Mouse (Mus musculus) frontal cortex, adult (tissue): ENCODE measurements around the gene Auts2.
"Not testable (repeated sequence)": the region's sequence is repeated elsewhere in the genome, so short reads cannot be mapped to it uniquely, and the experiment has no call there.

Experiments used
- ATAC-seq: cut with Nextera tagmentation; 2 replicates; pipeline ENCODE4 v1.9.2; 2017; ENCODE audit warnings: mild to moderate bottlenecking, moderate library complexity, mixed read lengths; ENCODE audit not compliant: low TSS enrichment

Gene Auts2

DNA sequence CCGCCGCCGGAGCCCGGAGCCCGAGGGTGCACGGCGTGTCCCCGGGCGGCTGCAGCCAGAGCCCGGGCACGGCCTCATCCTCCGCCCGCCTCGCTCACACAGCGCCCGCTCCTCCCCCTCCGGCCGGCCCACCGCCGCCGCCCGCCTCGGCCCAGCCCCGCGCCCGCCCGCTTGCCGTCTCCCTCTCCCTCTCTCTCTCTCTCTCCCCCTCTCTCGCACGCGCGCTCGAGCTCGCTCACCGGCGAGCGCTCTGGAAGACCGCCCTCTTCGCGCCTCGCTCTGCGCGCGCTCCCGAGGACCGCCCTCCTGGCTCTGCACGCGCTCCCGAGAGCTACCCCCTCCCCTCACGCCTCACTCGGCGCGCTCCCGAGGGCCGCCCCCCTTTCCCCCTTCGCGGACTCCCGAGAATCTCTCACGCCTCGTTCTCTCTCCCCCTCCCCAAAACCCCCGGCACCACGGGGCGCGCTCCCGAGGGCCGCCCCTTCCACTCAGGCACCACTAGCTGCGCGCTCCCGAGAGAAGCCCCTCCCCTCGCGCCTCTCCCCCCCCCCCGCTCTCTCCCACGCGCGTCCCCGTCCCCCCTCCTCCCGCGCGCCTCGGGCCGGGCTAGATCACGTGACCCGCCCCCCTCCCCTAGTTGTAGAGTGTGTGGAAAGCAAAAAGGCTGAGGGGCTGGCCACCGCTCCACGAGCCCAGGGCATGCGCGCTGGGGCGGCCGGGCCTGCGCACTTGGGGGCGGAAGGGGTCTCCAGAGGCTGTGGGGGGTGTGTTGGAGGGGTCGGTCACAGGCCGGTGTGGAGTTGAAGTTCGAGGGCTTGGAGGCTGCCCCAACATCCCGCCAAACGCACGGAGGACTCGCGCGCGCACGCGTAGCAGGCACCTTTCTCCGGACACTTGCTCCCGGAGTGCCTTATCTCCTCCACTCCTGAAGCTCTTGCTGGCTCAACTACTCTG lies at the start of gene Auts2:
Gene Auts2, minus strand, starts transcription at position 227 of the 954 bp plus-strand sequence.
- ATAC-seq, result peak; percentile 88

DNA sequence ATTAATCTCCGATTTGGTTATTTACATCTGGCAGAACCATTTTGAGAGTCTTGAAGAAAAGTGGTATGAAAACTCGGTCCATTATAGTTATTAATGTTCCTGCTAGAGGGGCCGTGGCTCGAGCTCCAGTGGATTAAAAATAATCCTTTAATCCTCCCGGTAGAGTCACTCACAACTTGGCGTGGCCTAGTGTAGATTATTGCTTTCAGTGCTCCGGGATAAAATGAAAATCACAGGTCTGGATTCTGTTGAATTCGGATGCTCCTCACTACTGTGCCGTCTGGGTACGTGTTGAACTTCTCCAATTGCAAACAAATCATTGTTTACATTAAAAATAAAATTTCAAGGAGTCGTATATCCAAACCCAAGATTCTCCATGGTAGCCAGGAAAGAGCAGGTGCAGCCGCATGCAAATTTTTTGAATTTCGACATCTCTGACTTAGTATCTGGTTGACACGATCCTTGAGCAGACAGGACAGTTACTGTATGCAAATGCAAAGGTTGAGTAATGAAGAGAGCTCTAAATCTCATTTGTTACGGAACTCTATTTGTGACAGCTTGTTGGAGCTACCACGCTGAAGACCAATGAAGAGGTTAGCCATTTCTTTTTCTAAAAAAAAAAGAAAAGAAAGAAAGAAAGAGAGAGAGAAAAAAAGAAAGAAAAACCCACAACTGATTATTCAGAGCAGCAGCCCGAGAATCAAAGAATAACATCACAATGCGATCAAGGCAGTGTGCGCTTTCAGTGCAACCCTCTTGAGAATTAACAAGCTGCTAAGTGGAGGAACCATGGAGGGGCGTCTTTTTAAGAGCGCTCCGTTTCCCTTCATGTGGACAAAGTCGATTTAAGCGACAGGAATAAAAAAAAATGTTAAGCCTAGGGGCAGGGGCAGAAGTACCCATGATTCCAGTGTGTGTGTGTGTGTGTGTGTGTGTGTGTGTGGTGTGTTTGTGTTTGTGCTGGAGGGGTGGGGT lies 48.9 kb upstream of the Auts2 start:
- no peak for ATAC-seq

DNA sequence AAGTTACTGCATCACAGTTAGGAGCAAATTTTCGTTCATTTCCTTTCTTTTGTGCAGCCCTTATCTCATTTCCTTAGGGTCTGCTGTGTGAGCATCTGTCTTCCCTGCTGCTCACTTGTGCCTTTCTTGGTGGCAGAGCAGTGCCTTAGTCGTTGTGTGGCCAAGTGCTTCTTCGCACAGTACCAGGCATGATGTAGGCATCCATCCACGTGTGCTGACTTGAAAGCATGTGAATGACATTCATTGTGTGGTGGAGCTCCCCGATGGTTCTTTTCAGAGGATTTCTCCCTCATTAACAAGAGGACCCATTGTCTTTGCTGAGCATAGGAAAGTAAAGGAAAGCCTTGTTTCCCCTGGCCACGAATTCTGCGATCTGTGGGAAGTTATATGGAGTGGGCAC lies 36.6 kb upstream of the Auts2 start:
- no peak for ATAC-seq

DNA sequence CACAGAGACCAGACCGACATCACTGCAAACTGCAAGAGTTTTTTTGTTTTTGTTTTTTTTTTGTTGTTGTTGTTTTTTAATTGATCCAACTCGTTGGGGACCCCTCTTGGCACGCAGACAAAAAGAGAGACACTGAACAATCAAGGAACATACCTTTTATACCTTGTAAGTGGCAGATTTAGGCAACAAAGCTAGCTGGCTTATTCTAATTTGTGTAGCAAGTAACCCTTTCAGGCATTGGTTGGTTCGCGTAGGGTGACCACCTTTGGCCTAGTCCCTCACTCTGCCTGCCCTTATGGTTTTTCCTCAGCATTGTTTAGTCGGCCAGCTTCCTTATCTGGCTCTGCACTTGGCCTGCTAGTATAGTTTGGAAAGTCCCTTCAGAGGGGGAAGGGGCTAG lies 17.6 kb upstream of the Auts2 start:
- ATAC-seq, result not testable (repeated sequence)

DNA sequence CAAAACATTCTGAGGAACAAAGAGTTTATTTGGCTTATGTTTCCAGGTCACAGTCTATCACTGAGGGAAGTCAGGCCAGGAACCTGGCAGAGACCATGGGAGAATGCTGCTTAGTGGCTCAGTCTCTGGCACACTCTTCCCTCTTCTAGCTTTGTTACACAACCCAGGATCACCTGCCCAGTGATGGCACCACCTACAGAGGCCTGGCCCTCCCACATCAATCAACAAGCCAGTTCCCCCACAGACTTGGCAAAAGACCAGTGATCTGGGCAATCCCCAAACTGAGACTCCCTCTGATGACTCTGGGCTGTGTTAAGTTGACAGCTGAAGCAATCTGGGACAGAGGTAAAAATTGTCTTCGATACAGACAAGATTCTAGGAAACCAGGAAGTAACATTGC lies 2.6 kb upstream of the Auts2 start:
- no peak for ATAC-seq

DNA sequence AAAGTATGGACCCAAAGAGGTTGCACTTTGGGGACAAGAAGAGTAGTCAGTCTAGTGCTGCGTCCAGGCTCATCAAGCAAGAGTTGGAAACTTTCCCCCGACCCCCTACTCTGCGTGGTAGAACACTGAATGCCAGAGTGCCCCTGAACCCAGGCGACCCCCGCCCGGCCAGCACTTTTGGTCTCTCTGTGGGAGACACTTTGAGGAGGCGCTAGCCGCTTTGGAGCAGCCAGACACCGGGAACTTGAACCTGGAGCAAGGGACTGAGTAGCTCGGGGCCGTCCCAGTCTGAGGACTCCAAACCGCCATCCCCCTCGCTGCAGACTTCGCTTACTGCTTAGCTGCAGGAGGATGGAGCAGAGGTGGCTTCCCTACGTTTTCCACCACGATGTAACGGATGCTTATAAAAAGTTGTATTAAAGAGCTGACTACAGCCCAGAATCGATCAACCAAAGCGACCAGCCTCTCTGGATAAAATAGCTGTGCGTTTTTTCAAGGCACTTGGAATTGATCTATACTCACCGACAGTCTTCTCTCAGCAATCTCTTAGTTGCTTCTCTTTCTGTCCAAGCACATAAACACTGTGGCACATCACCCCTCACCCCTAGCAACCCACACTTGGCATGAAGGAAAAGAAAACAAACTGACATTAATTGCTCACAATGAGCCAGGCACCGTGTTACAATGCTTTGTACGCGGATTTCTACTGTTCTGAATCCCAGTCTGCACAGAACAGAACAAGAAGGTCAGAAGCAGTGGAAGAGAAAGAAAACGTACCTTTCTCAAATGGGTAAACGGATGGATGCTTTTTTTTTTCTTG lies 1.2 kb upstream of the Auts2 start:
- no peak for ATAC-seq

DNA sequence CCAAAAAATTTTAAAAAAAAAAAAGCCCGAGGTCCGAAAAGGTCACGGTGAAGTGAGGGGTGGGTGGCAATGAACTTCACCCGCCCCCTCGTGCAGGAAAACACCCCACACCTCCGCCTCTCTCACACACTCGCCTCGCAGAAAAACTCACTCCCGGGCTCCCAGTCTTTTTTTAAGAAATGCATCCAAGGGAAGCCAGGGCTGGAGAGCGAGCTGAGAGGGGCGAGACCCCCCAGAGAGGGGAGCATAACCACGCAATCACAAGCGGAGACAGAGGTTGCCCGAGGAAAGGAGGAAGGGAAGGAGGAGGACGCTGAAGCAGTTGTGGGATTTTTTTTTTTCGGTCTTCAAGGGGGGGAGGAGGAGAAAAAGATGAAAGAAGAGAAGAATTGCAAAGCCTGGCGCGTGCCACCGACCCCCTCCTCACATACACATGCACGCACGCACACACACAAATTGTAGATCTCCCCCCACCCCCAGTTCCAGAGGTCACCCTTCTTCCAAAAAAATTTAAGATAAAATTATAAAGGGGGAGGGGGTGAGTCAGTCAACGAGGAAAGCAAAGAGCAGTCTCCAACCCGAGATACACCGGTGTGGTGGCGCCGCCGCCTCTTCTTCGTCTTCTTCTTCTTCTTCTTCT lies 643 bp downstream of the Auts2 start:
- no peak for ATAC-seq

DNA sequence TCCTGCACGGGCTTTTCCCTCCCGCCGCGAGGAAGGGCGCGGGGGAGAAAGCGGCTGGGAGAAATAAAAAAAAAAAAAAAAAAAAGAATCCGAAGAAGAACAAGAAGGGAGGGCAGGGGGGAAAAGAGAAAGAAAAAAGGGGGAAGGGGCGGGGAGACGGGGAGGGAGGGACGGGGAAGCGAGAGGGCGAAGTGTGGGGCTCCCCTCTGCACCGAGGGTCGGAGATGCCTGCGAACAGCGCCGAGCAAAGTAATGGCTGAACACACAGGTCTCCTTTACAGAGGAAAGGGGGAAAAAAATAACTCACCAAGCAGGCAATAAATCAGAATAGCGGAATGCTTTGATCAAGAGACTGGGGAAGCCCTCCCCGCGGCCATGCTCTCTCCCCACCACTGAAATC lies 1.2 kb downstream of the Auts2 start:
- no peak for ATAC-seq

DNA sequence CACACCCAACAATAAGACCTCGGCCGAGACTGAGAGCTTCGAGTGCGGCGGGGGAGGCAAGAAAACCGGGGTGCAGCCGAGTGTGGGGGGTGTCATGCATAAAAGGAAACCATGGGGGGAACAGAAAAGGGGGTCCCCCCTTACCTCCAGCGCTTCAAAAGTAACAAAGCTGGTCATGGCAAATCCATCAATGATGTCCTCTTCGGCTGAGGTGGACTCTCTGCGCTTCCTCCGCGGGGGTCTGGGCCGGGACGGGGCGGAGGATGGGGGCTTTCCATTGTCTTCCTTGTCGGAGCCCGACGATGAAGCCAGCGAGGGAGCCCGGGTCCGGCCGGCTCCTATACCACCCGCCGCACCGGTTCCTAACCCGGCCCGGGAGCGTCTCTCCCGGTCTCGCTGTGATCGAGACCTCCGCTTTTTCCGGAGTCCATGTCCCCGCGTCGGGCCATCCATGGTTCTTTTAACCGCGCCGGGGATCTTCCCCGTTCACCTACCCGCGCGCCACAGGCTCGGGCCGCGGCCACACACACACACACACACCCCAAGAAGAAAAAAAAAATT lies 1.7 kb downstream of the Auts2 start:
- ATAC-seq, result no peak; the same call in 1 of the 2 replicates

DNA sequence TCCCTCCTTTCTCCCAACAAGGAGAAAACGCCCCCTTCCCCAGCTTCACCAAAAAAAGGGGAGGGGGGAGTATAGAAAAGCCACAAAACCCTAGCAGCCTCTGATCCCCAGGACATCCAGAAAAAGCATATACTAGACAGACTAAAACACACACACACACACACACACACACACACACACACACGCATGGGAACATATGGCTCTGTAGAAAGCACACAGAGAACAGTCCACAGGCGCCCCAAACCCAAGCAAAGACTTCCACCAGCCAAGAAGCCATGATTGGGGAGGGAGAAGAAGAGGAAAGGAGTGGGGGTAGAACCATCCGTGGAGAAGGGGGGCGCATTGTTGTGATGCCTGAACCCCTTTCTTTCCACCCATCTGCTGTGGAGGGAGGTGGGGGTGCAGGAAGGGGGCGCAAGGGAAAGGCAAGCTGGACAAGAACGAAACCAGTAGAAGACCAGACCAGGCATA lies 2.3 kb downstream of the Auts2 start:
- 0 out of 2 replicates have a peak, but pooled peaks have one; percentile 17 for ATAC-seq

DNA sequence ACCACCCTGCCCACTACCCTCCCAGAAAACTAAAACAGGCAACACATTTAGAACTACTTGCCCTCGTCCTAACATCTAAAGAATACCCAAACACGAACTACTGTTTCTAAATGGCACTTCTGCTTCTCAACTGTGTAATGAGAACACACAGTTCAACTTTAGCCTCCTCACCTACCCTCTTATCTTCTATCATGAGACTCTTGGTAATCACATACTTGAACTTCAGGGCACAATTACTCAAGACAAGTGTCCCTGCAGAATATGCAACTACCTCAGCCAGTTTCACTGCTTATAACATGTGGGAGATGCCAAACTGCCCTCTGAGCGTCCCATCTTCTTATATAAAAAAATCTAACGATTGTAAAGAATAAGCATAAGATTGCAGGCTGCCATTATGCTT lies 5.7 kb downstream of the Auts2 start:
- no peak for ATAC-seq

DNA sequence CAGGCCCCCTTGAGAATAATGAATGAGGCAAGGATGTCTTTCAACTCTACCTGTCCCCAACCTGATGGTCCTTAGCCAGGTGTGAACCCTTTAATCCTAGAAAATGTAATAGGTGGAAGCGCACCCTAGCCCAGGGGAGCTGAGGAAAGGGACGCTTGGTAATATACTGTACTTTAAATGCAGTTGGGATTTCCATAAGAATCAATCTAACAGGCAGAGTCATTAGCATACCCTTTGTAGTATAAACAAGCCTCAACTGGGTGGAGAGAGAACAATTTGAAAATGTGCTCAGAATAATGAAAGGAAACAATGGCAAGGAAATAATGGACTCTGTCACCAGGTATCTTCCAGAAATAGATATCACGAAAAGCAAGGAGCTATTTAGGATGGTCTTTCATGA lies 16.7 kb downstream of the Auts2 start:
- ATAC-seq, result no peak

DNA sequence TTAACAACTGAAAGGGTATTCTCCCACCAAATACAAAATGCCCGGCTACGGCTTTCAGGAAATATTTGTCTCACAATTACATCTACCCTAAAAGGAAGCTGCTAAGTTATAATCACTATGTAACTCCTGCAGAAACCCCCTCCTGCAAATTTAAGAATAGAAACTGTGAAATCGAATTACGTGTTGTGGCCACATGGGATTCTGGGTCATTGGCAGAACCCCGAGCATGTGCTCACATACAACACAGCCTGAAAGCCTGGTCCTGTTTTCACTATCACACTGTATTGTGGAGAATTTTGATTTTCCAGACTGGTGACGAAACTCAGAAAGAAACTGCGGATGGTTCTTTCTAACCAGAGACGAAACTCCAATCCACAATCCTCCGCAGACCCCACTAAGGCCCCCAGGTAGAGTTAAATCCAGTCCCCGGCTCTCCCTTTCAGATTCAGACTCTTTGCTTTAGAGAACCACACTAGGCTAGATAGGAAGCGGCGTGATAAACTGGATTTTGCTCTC lies 21.7 kb downstream of the Auts2 start:
- no peak for ATAC-seq

DNA sequence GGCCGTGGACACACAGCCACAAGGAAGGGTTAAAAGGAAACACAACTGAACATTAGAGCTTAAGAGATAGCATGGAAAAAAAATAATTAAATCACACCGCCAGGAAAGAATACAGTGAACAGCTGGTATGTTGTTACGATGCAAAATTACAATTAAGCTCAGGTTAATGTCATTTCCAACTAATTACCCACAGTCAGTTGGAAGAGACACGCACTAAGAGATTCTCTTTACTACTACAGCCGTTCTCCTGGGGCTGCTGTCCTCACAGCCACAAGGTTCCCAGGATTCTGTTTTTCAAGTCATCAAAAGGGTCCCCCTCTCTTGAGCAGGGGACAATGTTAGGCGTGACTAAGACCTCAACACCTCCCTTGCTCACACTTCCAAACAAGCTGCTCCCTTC lies 25.3 kb downstream of the Auts2 start:
- no peak for ATAC-seq

DNA sequence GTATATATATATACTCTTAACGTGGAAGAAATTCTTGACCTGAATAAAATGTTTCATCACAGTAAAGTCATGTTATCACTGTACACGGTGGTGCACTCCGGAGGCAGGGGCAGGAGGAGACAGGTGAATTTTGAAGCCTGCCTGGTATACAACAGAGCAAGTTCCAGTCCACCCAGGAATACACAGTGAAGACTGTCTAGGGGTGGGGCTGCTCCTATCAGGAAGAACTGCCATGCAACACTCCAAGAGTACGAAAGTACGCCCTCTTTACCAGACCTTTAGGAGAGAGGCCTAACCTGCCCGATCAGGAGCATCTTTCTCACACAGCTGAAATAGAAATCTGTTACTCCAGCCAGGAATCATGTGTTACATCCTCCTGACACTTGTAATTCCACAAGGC lies 28.6 kb downstream of the Auts2 start:
- no peak for ATAC-seq

DNA sequence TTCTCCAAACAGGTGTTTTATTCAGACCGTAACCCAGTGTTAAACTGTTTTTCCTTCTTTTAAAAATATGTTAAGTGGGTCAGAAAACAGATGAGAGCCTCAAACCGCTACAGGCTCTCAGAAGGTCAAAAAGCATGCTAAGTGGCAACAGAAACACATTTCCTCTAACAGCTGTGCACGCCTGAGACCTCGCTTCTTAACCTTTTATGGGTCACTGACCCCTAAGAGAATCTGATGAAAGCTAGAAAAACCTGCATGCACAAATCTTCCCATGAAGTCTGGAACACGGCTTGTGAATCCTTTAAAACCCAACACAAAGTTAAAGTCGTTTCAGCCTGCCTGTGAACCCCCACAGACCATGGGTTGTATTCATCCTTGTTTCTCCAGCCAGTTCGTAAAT lies 29.9 kb downstream of the Auts2 start:
- no peak for ATAC-seq

DNA sequence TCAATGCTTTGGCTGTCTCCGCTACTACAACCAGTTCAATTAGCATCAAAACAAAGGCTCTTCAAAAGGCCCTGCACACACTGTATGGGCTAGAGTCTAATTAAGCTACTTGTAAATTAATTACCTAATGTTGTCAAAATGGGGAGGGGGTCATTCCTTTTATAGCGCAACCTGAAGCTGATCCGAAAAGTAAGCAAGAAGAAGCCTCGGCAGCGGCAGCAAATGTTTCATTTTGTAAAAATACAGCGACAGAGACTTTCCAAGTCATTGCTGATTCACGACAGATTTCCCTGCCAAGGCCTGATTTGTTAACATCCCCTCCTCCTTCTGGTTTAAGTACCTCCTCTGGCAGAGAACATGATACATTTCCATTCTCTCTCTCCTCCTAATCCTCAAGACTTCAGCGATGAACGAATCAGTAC lies 33.7 kb downstream of the Auts2 start:
- peak; percentile 89 for ATAC-seq

DNA sequence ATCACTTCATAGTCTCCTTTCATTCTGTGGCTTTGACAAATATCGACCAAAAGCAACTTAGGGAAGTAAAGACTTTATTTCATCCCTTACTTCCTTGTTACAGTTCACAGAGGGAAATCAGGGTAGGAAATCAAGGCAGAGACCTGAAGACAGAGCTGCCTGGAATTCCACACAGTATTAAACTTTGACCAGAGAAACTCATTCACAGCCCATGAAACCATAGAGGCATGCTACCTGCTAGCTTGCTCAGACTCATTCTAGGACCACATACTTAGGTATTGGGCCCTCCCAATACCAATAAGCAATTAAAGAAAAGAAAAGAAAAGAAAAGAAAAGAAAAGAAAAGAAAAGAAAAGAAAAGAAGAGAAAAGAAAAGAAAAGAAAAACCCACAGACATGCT lies 38.3 kb downstream of the Auts2 start:
- ATAC-seq, result no peak

DNA sequence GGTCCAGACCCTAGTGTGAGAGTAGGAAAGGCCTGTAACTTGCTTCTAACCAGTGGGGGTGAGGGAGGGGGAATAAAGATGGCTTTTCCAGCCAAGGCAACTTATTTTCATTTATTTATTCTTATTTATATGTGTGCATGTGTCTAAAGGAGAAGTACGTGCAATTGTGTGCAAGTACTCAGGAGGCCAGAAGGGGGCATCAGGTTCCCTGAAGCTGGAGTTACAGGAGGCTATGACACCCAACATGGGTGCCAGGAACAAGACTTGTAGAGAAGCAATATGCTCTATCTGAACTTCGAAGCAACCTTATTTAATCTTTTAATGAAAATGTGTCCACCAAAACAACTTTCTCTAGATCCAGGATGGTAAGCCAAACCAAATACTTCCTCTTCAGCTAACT lies 39.7 kb downstream of the Auts2 start:
- no peak for ATAC-seq

DNA sequence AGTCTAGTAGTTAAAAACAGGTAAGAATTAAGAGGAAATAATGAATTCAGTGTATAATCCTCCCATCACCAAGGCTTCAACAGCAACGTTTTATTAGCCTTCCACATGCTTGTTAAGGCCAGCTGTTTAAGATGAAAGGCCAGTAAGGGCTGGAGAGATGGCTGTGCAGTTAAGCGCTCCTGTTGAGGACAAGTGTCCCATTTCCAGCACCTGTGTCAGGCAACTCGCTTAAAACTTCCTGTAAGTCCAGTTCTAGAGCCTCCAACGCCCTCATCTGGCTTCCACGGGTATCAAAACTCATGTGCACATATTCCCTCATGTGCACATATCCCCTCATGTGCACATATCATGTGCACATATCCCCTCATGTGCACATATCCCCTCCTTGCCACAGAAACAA lies 41.1 kb downstream of the Auts2 start:
- ATAC-seq, result no peak
